Mouse (Mus musculus): Measurements from ENCODE around the gene Mrtfa. TPM values are rescaled to one million over a fixed set of nuclear protein-coding genes. Genes with fewer than 3 reads are reported as not detected.
A peak's percentile ranks its signal among the peaks of the same experiment; 100 is the strongest.

The Mrtfa gene
- polyA plus RNA-seq, 1 experiment from 2014 or later: 29.2 TPM

GRCm38 (mm10) chr15:80996090-80996835, 194.3 kb downstream of the Mrtfa start:
- Histone ChIP-seq H3K4me2 (replicated peaks) (no peak overlapping the region), H3K4me1 (0 out of 2 replicates have a peak, but pooled peaks cover 4% of the 10 kb centered on the region), H3K9me3 (no peaks in the 10 kb centered on the region), H3K4me3 (no peak overlapping the region), H3K36me3 (no peaks in the 10 kb centered on the region), H3K9ac (replicated peaks) (no peak overlapping the region), H3K27me3 (no peaks in the 10 kb centered on the region), H3K27ac (replicated peaks) (no peak overlapping the region)
- 76% methylated on average over 6 of the region's 6 CpGs for WGBS
- ATAC-seq (ENCODE audit: low FRiP score, low read depth): no peak

GRCm38 (mm10) chr15:80994959-80995358, 195.6 kb downstream of the Mrtfa start:
- 0 out of 2 replicates have a peak, but pooled peaks cover under 1% of the 10 kb centered on the region for H3K4me1 ChIP-seq
- no peak overlapping the region for H3K27ac ChIP-seq (replicated peaks)
- WGBS: 89% methylated on average over 5 of the region's 5 CpGs
- no peaks in the 10 kb centered on the region for H3K27me3 ChIP-seq
- no peak overlapping the region for H3K4me3 ChIP-seq
- no peak for ATAC-seq (ENCODE audit: low FRiP score, low read depth)
- H3K9me3 ChIP-seq: no peaks in the 10 kb centered on the region
- no peaks in the 10 kb centered on the region for H3K36me3 ChIP-seq
- no peak overlapping the region for H3K9ac ChIP-seq (replicated peaks)
- H3K4me2 ChIP-seq (replicated peaks): no peak overlapping the region

- Histone ChIP-seq H3K4me1 (no peaks in the 10 kb centered on the region), H3K27ac (replicated peaks) (no peak overlapping the region), H3K4me3 (no peak overlapping the region), H3K36me3 (no peaks in the 10 kb centered on the region), H3K9me3 (no peaks in the 10 kb centered on the region), H3K4me2 (replicated peaks) (no peak overlapping the region), H3K9ac (replicated peaks) (no peak overlapping the region), H3K27me3 (no peaks in the 10 kb centered on the region)
- WGBS: 84% methylated on average over 3 of the region's 3 CpGs
- no peak for ATAC-seq (ENCODE audit: low FRiP score, low read depth)
Observed at GRCm38 (mm10) chr15:80989712-80990111, 200.8 kb downstream of the Mrtfa start.

GRCm38 (mm10) chr15:80988331-80988730, 202.2 kb downstream of the Mrtfa start:
- H3K27ac ChIP-seq (replicated peaks): no peak overlapping the region
- ATAC-seq (ENCODE audit: low FRiP score, low read depth): no peak
- WGBS: 59% methylated on average over 1 of the region's 1 CpGs
- no peaks in the 10 kb centered on the region for H3K9me3 ChIP-seq
- H3K4me1 ChIP-seq: no peaks in the 10 kb centered on the region
- no peak overlapping the region for H3K4me3 ChIP-seq
- H3K9ac ChIP-seq (replicated peaks): no peak overlapping the region
- H3K36me3 ChIP-seq: no peaks in the 10 kb centered on the region
- H3K4me2 ChIP-seq (replicated peaks): no peak overlapping the region
- no peaks in the 10 kb centered on the region for H3K27me3 ChIP-seq

GRCm38 (mm10) chr15:80983264-80983663, 207.3 kb downstream of the Mrtfa start:
- no peaks in the 10 kb centered on the region for H3K36me3 ChIP-seq
- peaks cover 4% of the 10 kb centered on the region; the same call in 1 of the 2 replicates for H3K4me1 ChIP-seq
- no peaks in the 10 kb centered on the region for H3K9me3 ChIP-seq
- no peak overlapping the region for H3K4me2 ChIP-seq (replicated peaks)
- H3K4me3 ChIP-seq: no peak overlapping the region
- WGBS: 82% methylated on average over 2 of the region's 2 CpGs
- H3K27me3 ChIP-seq: no peaks in the 10 kb centered on the region
- no peak overlapping the region for H3K9ac ChIP-seq (replicated peaks)
- ATAC-seq (ENCODE audit: low FRiP score, low read depth): no peak
- H3K27ac ChIP-seq (replicated peaks): no peak overlapping the region

GRCm38 (mm10) chr15:80981176-80981575, 209.4 kb downstream of the Mrtfa start:
- no peak overlapping the region for H3K9ac ChIP-seq (replicated peaks)
- H3K9me3 ChIP-seq: no peaks in the 10 kb centered on the region
- H3K4me3 ChIP-seq: no peak overlapping the region
- H3K36me3 ChIP-seq: no peaks in the 10 kb centered on the region
- no peak overlapping the region for H3K27ac ChIP-seq (replicated peaks)
- H3K27me3 ChIP-seq: no peaks in the 10 kb centered on the region
- peaks cover 7% of the 10 kb centered on the region; the same call in 1 of the 2 replicates for H3K4me1 ChIP-seq
- no peak overlapping the region for H3K4me2 ChIP-seq (replicated peaks)
- no peak for ATAC-seq (ENCODE audit: low FRiP score, low read depth)
- WGBS: 94% methylated on average over 4 of the region's 4 CpGs

GRCm38 (mm10) chr15:80979611-80980010, 210.9 kb downstream of the Mrtfa start:
- Histone ChIP-seq H3K4me3 (no peak overlapping the region), H3K9me3 (no peaks in the 10 kb centered on the region), H3K27me3 (no peaks in the 10 kb centered on the region), H3K4me1 (peaks cover 7% of the 10 kb centered on the region; the same call in 1 of the 2 replicates), H3K9ac (replicated peaks) (no peak overlapping the region), H3K27ac (replicated peaks) (no peak overlapping the region), H3K36me3 (no peaks in the 10 kb centered on the region), H3K4me2 (replicated peaks) (no peak overlapping the region)
- ATAC-seq (ENCODE audit: low FRiP score, low read depth): no peak
- 88% methylated on average over 4 of the region's 4 CpGs for WGBS

- Histone ChIP-seq H3K9ac (replicated peaks) (peak within 1 kb of the TSS; percentile 77), H3K4me2 (replicated peaks) (peak within 1 kb of the TSS; percentile 67), H3K27me3 (no peaks in the 10 kb centered on the region), H3K4me3 (peak within 1 kb of the TSS; percentile 86), H3K9me3 (no peaks in the 10 kb centered on the region), H3K4me1 (peaks cover 7% of the 10 kb centered on the region; the same call in 1 of the 2 replicates), H3K27ac (replicated peaks) (no peak within 1 kb of the TSS), H3K36me3 (no peaks in the 10 kb centered on the region)
- peak; percentile 92 for ATAC-seq (ENCODE audit: low FRiP score, low read depth)
- under 1% methylated on average over 56 of the region's 67 CpGs for WGBS
Observed at GRCm38 (mm10) chr15:80977620-80978334, 212.8 kb downstream of the Mrtfa start, which contains the start of gene Sgsm3. Sgsm3 (plus strand) TSS chr15:80977765.

- Histone ChIP-seq H3K36me3 (no peaks in the 10 kb centered on the region), H3K4me1 (peaks cover 7% of the 10 kb centered on the region; the same call in 1 of the 2 replicates), H3K27ac (replicated peaks) (no peak overlapping the region), H3K27me3 (no peaks in the 10 kb centered on the region), H3K9me3 (no peaks in the 10 kb centered on the region), H3K4me3 (no peak overlapping the region), H3K9ac (replicated peaks) (no peak overlapping the region), H3K4me2 (replicated peaks) (no peak overlapping the region)
- no peak for ATAC-seq (ENCODE audit: low FRiP score, low read depth)
- WGBS: 86% methylated on average over 3 of the region's 3 CpGs
Observed at GRCm38 (mm10) chr15:80975666-80976065, 214.9 kb downstream of the Mrtfa start.

GRCm38 (mm10) chr15:80974311-80974710, 216.2 kb downstream of the Mrtfa start:
- no peak overlapping the region for H3K27ac ChIP-seq (replicated peaks)
- no peaks in the 10 kb centered on the region for H3K27me3 ChIP-seq
- H3K4me2 ChIP-seq (replicated peaks): no peak overlapping the region
- 64% methylated on average over 5 of the region's 5 CpGs for WGBS
- H3K4me3 ChIP-seq: no peak overlapping the region
- no peaks in the 10 kb centered on the region for H3K9me3 ChIP-seq
- H3K4me1 ChIP-seq: peaks cover 7% of the 10 kb centered on the region; the same call in 1 of the 2 replicates
- peaks cover 12% of the 10 kb centered on the region for H3K36me3 ChIP-seq
- ATAC-seq (ENCODE audit: low FRiP score, low read depth): no peak
- H3K9ac ChIP-seq (replicated peaks): no peak overlapping the region

GRCm38 (mm10) chr15:80969371-80969770, 221.2 kb downstream of the Mrtfa start:
- Histone ChIP-seq H3K9me3 (no peaks in the 10 kb centered on the region), H3K4me3 (no peak overlapping the region), H3K27me3 (no peaks in the 10 kb centered on the region), H3K9ac (replicated peaks) (no peak overlapping the region), H3K36me3 (peaks cover 55% of the 10 kb centered on the region), H3K4me1 (no peaks in the 10 kb centered on the region), H3K4me2 (replicated peaks) (no peak overlapping the region), H3K27ac (replicated peaks) (no peak overlapping the region)
- ATAC-seq (ENCODE audit: low FRiP score, low read depth): no peak
- 87% methylated on average over 1 of the region's 1 CpGs for WGBS

All from midbrain, embryonic 12.5 days (tissue).